Mouse (Mus musculus) CH12.LX (cell line): ENCODE data around the gene Zmynd19. TPM values are rescaled to one million over a fixed set of nuclear protein-coding genes. Genes with fewer than 3 reads are reported as not detected.

Experiments used
- DNase-seq: peaks from one replicate; pipeline ENCODE4 v3.0.0-alpha.2; 2013; ENCODE audit errors: extremely low read depth
- H3K27ac ChIP-seq: 2 replicates; pipeline ENCODE4 v1.5.1; 2012; ENCODE audit warnings: low read depth, mild to moderate bottlenecking, control low read depth, moderate library complexity; ENCODE audit not compliant: insufficient read depth
- H3K27me3 ChIP-seq: replicated peaks from 2 replicates; pipeline ENCODE3; 2012; ENCODE audit warnings: inconsistent platforms
- H3K36me3 ChIP-seq, 2 experiments: replicated peaks in 1 of 2; 2 replicates each; pipeline versions ENCODE3 to v1.6.1; 2012; ENCODE audit warnings: inconsistent platforms in 1 of 2, low read length in 1 of 2, mild to moderate bottlenecking in 1 of 2, mixed read lengths in 1 of 2, moderate library complexity in 1 of 2; ENCODE audit not compliant: control insufficient read depth in 1 of 2, insufficient read depth in 1 of 2
- H3K4me1 ChIP-seq, 2 experiments: 2 replicates each; pipeline ENCODE4 v1.6.1; 2012; ENCODE audit warnings: inconsistent platforms in 1 of 2, moderate library complexity in 1 of 2; ENCODE audit not compliant: insufficient read depth in 2 of 2, control insufficient read depth in 1 of 2
- H3K4me2 ChIP-seq: 2 replicates; pipeline ENCODE4 v1.6.1; 2012; ENCODE audit warnings: low read depth, mild to moderate bottlenecking, control low read depth; ENCODE audit not compliant: poor library complexity, insufficient read depth, severe bottlenecking
- H3K4me3 ChIP-seq, 3 experiments: fragments of 150-350 bp in 1 of 3; sonication (generic) in 1 of 3; replicated peaks in 1 of 3; 2 replicates each; pipeline versions ENCODE3 to v1.5.1; 2011 to 2012; ENCODE audit warnings: low read depth in 2 of 3, low read length in 2 of 3, mild to moderate bottlenecking in 2 of 3, moderate library complexity in 2 of 3, control low read depth in 1 of 3, improper control_type of control experiment in 1 of 3, inconsistent platforms in 1 of 3, mixed read lengths in 1 of 3; ENCODE audit not compliant: poor library complexity in 1 of 3
- H3K79me2 ChIP-seq: replicated peaks from 2 replicates; pipeline ENCODE4 v1.6.1; 2012; ENCODE audit warnings: mild to moderate bottlenecking, moderate library complexity; ENCODE audit not compliant: control insufficient read depth, poor library complexity, insufficient read depth, severe bottlenecking; ENCODE audit errors: extremely low read depth
- H3K9ac ChIP-seq: 2 replicates; pipeline ENCODE4 v1.6.1; 2012; ENCODE audit warnings: low read depth, mild to moderate bottlenecking, control low read depth, moderate library complexity; ENCODE audit not compliant: insufficient read depth
- H3K9me3 ChIP-seq: replicated peaks from 2 replicates; pipeline ENCODE3; 2012; ENCODE audit warnings: low read length, inconsistent platforms, mixed read lengths
- CHD1 ChIP-seq: IDR thresholded peaks from 2 replicates; pipeline ENCODE4 v1.6.1; 2012; ENCODE audit warnings: low read depth, low read length, improper control_type of control experiment, inconsistent platforms
- CHD2 ChIP-seq: IDR thresholded peaks from 2 replicates; pipeline ENCODE4 v1.6.1; 2011; ENCODE audit warnings: low read length, improper control_type of control experiment
- ELF1 ChIP-seq: IDR thresholded peaks from 2 replicates; pipeline ENCODE4 v1.6.1; 2014; ENCODE audit warnings: low read depth, mild to moderate bottlenecking, inconsistent platforms, low read length, improper control_type of control experiment
- IRF4 ChIP-seq: IDR thresholded peaks from 2 replicates; pipeline ENCODE4 v1.6.1; 2014; ENCODE audit warnings: low read depth, mild to moderate bottlenecking, inconsistent platforms, low read length, improper control_type of control experiment
- JUN ChIP-seq: IDR thresholded peaks from 2 replicates; pipeline ENCODE4 v1.6.1; 2011; ENCODE audit warnings: low read depth, mild to moderate bottlenecking, low read length, improper control_type of control experiment, moderate library complexity; ENCODE audit not compliant: insufficient read depth
- JUND ChIP-seq: conservative IDR thresholded peaks from 2 replicates; pipeline ENCODE4 v1.6.1; 2011; ENCODE audit warnings: low read depth, low read length, improper control_type of control experiment
- KAT2A ChIP-seq: IDR thresholded peaks from 2 replicates; pipeline ENCODE4 v1.6.1; 2012; ENCODE audit warnings: low read length, improper control_type of control experiment, inconsistent platforms; ENCODE audit not compliant: insufficient replicate concordance
- MAFK ChIP-seq: IDR thresholded peaks from 2 replicates; pipeline ENCODE4 v1.6.1; 2011; ENCODE audit warnings: low read length, improper control_type of control experiment; ENCODE audit not compliant: insufficient replicate concordance
- MAZ ChIP-seq: IDR thresholded peaks from 2 replicates; pipeline ENCODE4 v1.6.1; 2012; ENCODE audit warnings: low read depth, mild to moderate bottlenecking, inconsistent platforms, low read length, improper control_type of control experiment, moderate library complexity
- MYC ChIP-seq: IDR thresholded peaks from 2 replicates; pipeline ENCODE4 v1.6.1; 2011; ENCODE audit warnings: low read depth, mild to moderate bottlenecking, improper control_type of control experiment, low read length
- PAX5 ChIP-seq: IDR thresholded peaks from 2 replicates; pipeline ENCODE4 v1.6.1; 2012; ENCODE audit warnings: low read length, inconsistent platforms, mixed read lengths
- POLR2AphosphoS2 ChIP-seq: IDR thresholded peaks from 2 replicates; pipeline ENCODE4 v1.6.1; 2011; ENCODE audit warnings: low read depth, low read length, improper control_type of control experiment
- TBP ChIP-seq: conservative IDR thresholded peaks from 2 replicates; pipeline ENCODE4 v1.6.1; 2011; ENCODE audit warnings: low read depth, low read length, improper control_type of control experiment
- TCF12 ChIP-seq: IDR thresholded peaks from 2 replicates; pipeline ENCODE4 v1.6.1; 2014; ENCODE audit warnings: low read depth, mild to moderate bottlenecking, inconsistent platforms, low read length, improper control_type of control experiment
- USF1 ChIP-seq: IDR thresholded peaks from 2 replicates; pipeline ENCODE4 v1.6.1; 2014; ENCODE audit warnings: low read depth, mild to moderate bottlenecking, inconsistent platforms, low read length, improper control_type of control experiment
- ZMIZ1 ChIP-seq: IDR thresholded peaks from 2 replicates; pipeline ENCODE4 v1.6.1; 2012; ENCODE audit warnings: low read depth, mild to moderate bottlenecking, inconsistent platforms, low read length, improper control_type of control experiment
- dilution Hi-C: fragments of 300-500 bp; cut with MboI; formaldehyde crosslinking; loops from 2 replicates; pipeline ENCODE4 v1.14.3; 2020; ENCODE audit warnings: low sequenced_read_pairs; ENCODE audit not compliant: extremely low pct_unique_long_range_greater_than_20kb, extremely low pct_ligation_motif_present
- in situ Hi-C: fragments of 300-500 bp; cut with MboI; formaldehyde crosslinking; loops from 3 replicates; pipeline ENCODE4 v1.14.3; 2019; ENCODE audit warnings: low sequenced_read_pairs, low pct_ligation_motif_present, low pct_unique_long_range_greater_than_20kb, mixed read lengths
- polyA plus RNA-seq: library from polyadenylated mRNA; unstranded; fragments of >175 nt; gene quantifications from 2 replicates; pipeline ENCODE4 v1.2.1, GENCODE M21; 2012; ENCODE audit warnings: low read depth; ENCODE audit not compliant: insufficient read length
- total RNA-seq, 2 experiments: library from RNA; depleted of rRNA; stranded (reverse); fragments of 300-350 nt in 1 of 2; fragments of >200 nt in 1 of 2; gene quantifications; 2 replicates each; pipeline ENCODE4 v1.2.3; 2012 to 2014

Gene Zmynd19
- total and polyA plus RNA-seq, 3 experiments: 40.9 to 70.2 (median 41.6) TPM

GRCm38 (mm10) chr2:24925284-24925683, 24.3 kb upstream of the Zmynd19 start:
- no peak overlapping the region for H3K9ac ChIP-seq
- peaks cover 7 to 29% of the 10 kb centered on the region in 2 experiments for H3K4me1 ChIP-seq
- H3K9me3 ChIP-seq: no peaks in the 10 kb centered on the region
- no peak overlapping the region for H3K4me2 ChIP-seq
- H3K79me2 ChIP-seq: no peaks in the 10 kb centered on the region
- no peak overlapping the region for H3K4me3 ChIP-seq
- peaks cover 18 to 34% of the 10 kb centered on the region in 2 experiments for H3K36me3 ChIP-seq
- no peak for TF ChIP-seq JUN
- no peak for TF ChIP-seq MAFK
- no peak for TF ChIP-seq JUND
- no peak for TF ChIP-seq CHD2
- no peak for TF ChIP-seq POLR2AphosphoS2
- TF ChIP-seq MYC: no peak
- TF ChIP-seq USF1: no peak
- no peak for TF ChIP-seq PAX5
- no peak for TF ChIP-seq TCF12
- TF ChIP-seq ELF1: no peak
- TF ChIP-seq TBP: no peak
- no peak for TF ChIP-seq MAZ
- TF ChIP-seq CHD1: no peak
- TF ChIP-seq IRF4: no peak
- H3K27ac ChIP-seq: no peak overlapping the region
- no peaks in the 10 kb centered on the region for H3K27me3 ChIP-seq
- no peak for DNase-seq
- dilution Hi-C loops (no loop called here), in situ Hi-C loops (no loop called here)

GRCm38 (mm10) chr2:24926345-24926964, 23.1 kb upstream of the Zmynd19 start:
- Histone ChIP-seq H3K36me3 (peaks cover 18 to 37% of the 10 kb centered on the region in 2 experiments), H3K4me1 (peaks cover 7 to 27% of the 10 kb centered on the region in 2 experiments), H3K4me3 (no peak overlapping the region), H3K4me2 (no peak overlapping the region), H3K9me3 (no peaks in the 10 kb centered on the region), H3K27ac (no peak overlapping the region), H3K9ac (no peak overlapping the region)
- no peak for DNase-seq
- TF ChIP-seq ZMIZ1 (no peak), KAT2A (no peak)
- TF ChIP-seq, all 38 proteins: peak for 0
- in situ Hi-C loops (no loop called here), dilution Hi-C loops (no loop called here)
- no peaks in the 10 kb centered on the region for H3K79me2 ChIP-seq
- no peaks in the 10 kb centered on the region for H3K27me3 ChIP-seq
